Mouse (Mus musculus): ENCODE measurements around the gene Isoc2a.
A peak's percentile ranks its signal among the peaks of the same experiment; 100 is the strongest.

The Isoc2a gene

DNA sequence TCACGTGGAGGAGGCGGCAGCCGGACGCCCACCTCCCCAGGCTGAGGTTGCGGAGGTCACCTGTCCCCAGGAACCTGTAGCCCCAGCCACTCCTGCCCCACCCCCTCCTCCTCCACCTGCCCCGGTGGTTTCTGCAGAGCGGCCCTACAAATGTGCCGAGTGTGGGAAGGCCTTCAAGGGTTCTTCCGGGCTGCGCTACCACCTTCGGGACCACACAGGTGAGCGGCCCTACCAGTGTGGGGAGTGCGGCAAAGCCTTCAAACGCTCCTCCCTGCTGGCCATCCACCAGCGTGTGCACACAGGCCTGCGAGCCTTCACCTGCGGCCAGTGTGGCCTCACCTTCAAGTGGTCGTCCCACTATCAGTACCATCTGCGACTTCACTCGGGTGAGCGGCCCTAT, 43.0 kb downstream of the Isoc2a start:
- DNase-seq, result no peak

- no peak for DNase-seq
Measured at GRCm38 (mm10) chr7:4920496-4920895, 43.5 kb downstream of the Isoc2a start.

GRCm38 (mm10) chr7:4920976-4921823, 44.2 kb downstream of the Isoc2a start:
- DNase-seq, result no peak

GRCm38 (mm10) chr7:4921824-4922482, 45.0 kb downstream of the Isoc2a start, which contains the start of gene Nat14:
Gene Nat14 (plus strand): TSS chr7:4922028.
- no peak for DNase-seq

DNA sequence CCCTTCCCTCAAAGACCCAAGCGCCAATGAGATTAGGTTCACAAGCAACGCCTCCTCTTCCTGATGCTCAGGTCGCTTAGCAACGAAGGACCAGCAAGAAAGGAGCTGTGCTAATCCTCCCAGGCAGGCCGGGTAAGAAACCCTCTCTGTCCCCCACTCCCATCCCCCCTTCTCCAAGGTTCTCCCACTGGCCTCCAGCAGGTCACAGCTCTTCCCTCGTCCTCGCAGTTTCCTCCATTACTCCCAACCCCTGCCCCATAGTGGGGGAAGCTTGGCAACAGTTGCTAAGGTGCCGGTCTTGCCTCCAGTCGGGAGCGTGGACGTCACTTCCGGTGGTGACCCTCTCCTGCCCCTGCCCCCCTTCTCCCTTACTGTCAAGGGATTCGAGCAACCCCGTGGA, 45.6 kb downstream of the Isoc2a start:
- peak; percentile 47 for DNase-seq

- DNase-seq, result peak; percentile 29
Measured at GRCm38 (mm10) chr7:4922931-4923565, 46.1 kb downstream of the Isoc2a start.

DNA sequence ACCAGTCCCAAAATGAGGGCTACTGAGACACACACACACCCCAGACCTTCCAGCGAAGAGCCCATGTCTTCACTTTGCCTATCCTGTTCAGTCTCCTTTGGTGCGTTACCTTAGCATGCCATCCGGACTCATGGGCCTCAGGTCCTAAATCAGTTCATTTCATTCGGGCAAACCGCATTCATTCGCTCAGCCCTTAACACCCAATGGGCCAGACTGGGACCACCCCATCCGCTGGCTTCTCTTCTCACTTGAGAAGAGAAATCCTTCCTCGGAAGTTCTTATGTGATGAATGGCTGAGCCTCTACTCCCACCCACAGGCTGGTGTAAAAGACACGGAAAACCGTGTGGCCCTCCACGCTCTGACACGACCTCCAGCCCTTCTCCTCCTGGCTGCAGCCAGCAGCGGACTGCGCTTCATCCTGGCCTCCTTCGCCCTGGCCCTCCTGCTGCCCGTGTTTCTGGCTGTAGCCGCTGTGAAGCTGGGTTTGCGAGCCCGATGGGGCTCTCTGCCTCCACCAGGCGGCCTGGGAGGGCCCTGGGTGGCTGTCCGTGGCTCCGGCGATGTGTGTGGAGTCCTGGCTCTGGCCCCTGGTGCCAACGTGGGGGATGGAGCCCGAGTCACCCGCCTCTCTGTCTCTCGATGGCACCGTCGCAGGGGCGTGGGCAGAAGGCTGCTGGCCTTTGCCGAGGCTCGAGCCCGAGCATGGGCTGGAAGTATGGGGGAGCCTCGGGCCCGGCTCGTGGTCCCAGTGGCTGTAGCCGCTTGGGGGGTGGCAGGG, 46.8 kb downstream of the Isoc2a start:
- no peak for DNase-seq

- no peak for DNase-seq
Measured at GRCm38 (mm10) chr7:4924483-4924882, 47.5 kb downstream of the Isoc2a start.

- no peak for DNase-seq
Measured at GRCm38 (mm10) chr7:4924891-4925301, 47.9 kb downstream of the Isoc2a start.

DNA sequence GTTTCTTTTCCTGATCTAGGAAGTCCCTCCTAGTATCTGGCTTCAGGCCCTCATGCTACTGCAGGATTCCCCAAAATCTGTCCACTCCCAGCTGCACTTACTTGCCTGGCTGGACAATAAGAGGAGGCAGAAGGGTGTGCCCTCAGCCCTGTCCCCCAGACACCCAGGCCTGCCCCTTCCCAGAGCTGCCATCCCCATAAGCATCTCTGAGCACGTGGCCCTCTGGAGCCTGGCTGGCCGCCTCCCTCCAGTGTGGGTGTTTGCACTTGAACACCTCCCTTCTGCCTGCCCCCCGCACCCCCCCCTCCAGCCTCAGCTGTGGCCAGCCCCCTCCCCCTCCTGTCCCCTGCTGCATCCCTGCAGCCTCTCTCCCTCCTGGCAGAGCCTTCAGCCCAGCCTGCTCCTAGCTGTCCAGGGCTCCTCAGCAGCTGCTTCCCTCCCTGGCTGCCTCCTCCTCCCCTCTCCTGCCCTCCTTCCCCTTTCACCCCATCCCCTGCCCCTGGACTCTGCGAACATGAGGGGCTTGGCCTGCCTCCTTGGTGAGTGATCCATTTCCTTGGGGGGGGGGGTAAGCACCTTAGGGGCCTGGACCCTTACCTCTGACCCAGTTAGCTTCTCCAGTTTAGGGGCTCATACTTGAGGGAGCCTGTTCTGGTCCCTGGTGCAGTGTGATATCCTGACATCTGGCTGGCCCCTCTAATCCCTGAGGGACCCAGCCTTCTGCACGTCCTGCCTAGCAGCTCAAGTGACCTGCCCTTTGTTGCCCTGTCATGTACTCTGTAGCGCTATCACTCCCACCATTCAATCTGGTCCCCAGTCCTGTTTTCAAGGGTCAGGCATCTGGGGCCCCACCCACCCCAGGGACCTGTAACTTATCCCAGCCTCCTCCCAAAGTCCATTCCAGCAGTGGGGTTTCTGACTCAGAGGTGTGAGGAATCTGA, 48.8 kb downstream of the Isoc2a start, which contains the start of gene Ssc5d:
TSS of gene Ssc5d (plus strand) at position 345 of the 941 bp plus-strand sequence.
- DNase-seq, result no peak

DNA sequence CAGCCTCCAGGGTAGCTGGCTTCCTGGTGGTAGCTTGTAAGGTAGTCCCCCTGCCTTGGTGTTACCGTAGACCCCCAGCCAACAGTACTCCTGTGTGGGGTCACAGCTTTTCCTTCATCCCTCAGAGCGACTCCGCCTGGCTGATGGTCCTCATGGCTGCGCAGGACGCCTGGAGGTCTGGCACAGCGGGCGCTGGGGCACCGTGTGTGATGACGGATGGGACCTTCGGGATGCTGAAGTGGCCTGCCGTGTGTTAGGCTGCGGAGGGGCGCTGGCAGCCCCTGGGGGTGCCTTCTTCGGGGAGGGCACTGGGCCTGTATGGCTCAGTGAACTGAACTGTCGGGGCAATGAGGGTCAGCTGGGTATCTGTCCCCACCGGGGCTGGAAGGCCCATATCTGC, 49.9 kb downstream of the Isoc2a start:
- no peak for DNase-seq

DNA sequence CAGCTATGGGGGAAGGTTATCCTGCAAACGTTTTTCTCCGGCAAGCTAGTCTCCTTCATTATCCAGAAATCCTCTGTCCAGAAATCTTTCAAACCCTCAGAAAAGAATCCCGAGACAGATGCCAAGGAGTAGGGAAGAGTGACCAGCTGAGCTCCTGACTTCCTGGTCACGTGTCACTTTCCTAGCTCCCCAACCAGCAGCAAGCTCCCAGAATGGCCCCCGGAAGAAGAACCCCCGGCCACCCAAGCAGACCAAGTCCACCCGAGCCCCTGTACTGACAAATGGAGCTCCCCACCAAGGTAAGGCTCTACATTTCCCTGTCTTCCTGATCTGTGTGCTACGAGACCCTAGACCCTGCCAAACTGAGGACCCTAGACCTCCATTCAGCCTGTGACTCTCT, 50.8 kb downstream of the Isoc2a start:
- no peak for DNase-seq

DNA sequence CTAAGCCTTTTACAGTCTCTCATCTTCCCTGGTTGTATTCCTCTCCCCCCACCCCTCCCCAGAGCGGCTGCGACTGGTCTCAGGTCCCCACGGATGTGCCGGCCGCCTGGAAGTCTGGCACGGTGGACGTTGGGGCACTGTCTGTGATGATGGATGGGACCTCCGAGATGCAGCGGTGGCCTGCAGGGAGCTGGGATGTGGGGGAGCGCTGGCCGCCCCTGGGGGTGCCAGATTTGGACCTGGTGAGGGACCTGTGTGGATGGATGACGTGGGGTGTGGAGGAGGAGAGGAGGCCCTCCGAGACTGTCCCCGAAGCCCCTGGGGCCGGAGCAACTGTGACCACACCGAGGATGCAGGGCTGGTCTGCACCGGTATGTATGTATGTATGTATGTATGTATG, 51.4 kb downstream of the Isoc2a start:
- no peak for DNase-seq

DNA sequence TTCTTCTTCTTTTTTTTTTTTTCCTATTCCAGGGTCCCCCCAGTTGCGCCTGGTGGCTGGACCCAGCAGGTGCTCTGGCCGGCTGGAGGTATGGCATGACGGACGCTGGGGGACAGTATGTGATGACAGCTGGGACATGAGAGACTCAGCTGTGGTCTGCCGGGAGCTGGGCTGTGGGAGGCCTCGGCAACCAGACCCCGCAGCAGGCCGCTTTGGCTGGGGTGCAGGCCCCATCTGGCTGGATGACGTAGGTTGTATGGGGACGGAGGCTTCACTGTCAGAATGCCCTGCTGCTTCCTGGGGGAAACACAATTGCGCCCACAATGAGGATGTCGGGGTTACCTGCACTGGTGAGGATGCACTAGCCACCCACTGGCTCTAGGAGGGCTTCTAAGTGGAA, 56.1 kb downstream of the Isoc2a start:
- no peak for DNase-seq

DNA sequence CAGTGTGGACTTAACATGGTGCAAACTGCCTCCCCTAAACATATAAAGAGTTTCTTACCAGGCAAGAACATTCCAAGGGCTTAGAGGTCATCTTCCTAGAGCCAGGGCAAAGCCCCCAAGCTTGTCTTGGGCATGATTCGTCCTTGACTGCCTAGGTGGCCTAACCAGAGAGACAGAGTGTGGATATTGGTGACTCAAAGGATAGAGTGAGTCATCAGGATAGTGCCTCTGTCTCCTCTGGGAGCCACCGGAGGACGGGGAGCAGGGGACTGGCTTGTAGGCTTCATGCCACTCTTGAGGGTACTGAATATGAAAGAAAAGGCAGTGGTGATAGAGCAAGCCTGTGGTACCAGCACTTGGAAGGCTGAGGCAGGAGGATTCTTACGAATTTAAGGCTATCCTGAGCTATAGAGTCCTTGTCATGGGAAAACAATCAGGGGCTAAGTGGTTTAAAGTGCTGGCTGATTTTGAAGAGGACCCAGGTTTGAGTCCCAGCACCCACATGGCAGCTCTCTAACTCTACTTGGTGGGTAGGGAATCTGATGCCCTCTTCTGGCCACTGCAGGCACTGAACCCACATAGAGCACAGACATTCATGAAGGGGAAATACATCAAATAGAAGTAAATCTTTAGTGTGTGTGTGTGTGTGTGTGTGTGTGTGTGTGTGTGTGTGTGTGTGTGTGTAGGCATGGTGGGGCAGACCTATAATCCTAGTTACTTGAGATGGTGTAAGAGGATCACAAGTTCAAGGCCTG, 57.4 kb downstream of the Isoc2a start:
- DNase-seq, result no peak

GRCm38 (mm10) chr7:4936832-4937231, 59.9 kb downstream of the Isoc2a start:
- no peak for DNase-seq

DNA sequence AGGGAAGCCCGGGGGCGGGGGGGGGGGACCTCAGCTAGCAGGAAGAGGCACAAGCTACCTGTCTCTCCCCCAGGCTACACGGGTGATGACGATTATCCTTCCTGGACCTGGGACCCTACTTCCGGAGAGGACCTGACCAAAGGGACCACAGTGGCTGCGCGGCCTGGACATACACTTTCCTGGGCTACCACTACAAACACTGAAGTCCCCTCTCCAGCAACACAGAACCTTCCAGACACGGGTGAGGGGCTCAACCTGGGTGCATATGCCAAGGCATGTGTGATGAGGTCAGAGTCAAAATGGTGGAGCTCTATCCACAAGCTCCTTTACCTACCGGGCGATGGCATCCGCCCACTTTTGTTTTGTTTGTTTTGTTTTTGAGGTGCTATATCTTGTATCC, 60.4 kb downstream of the Isoc2a start:
- no peak for DNase-seq

- peak; percentile 85 for DNase-seq
Measured at GRCm38 (mm10) chr7:4938456-4938855, 61.5 kb downstream of the Isoc2a start.

GRCm38 (mm10) chr7:4940068-4940479, 63.1 kb downstream of the Isoc2a start:
- DNase-seq, result peak; percentile 87

DNA sequence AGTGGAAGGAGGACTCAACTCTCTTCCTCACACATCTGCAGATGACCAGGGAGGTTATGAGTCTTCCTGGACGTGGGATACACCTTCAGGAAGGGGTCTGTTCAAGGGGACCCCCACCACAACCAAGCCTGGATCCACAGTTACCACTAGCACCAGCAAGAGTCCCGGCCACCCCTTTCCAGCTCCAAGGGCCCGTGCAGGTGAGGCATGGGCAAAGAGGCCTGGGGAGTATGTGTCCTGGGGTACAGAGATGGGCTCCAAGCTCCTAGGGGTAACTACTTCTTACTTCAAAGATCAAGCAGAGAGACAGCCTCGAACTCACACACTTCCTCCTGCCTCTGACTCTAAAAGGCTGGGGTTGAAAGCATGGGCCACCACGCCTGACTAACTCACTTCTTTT, 65.7 kb downstream of the Isoc2a start:
- no peak for DNase-seq

- peak; percentile 95 for DNase-seq
Measured at GRCm38 (mm10) chr7:4943223-4943815, 66.4 kb downstream of the Isoc2a start.
